In the genomic region with DNA sequence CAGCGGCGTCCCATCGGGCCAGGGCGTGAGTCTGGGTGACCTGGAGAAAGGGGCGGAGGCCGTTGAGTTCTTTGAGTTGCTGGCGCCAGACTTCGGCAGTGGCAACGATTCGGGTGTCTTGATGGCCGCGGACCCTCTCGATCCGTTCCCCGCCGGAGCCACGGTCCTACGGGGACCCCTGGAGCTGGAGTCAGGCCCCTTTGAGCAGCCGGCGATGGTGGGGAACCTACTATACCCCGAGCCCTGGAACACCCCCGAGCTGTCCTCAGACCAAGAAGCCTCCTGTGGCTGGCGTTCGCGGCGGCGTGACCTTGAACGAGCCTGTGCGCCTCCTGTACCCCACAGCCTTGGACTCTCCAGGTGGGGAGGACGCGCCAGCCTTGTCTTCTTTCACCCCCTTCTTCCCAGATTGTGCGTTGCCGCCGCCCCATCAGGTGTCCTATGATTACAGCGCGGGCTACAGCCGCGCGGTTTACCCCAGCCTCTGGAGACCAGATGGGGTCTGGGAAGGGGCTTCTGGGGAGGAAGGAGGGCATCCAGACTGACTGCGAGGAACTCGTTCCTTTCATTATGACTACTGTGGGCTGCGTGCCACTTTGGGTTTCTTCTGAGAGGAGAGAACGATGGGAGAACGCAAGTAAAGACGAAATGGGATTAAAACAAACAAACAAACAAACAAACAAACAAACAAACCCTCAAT, we compare ENCODE assay signal across 9 mouse cellular contexts. TPM values are rescaled to one million over a fixed set of nuclear protein-coding genes. Genes with fewer than 3 reads are reported as not detected.
DNase-seq lines count a peak whose midpoint lies in the region; ATAC-seq and TF ChIP-seq lines count a peak whose summit lies in the region.
"Had no signal": no experiment of that assay in that cellular context is flagged by ENCODE, and none has a peak within 500 bp of the region (broad histone marks: within the 10 kb centered on the region; RNA-seq: fewer than 3 reads in every experiment).

No protein-coding gene starts in this region.

- H3K4me1 ChIP-seq in liver, embryonic 11.5 days (replicated peaks; ENCODE audit: control insufficient read depth, insufficient read depth, low read length) = no peaks in the 10 kb centered on the region
- H3K4me1 ChIP-seq in stomach, embryonic 15.5 days = no peaks in the 10 kb centered on the region

- H3K27me3 ChIP-seq in liver, embryonic 11.5 days (replicated peaks; ENCODE audit: control insufficient read depth, insufficient read depth, low read length) = peaks cover 43% of the 10 kb centered on the region
- H3K27me3 ChIP-seq in stomach, embryonic 15.5 days (replicated peaks) = no peaks in the 10 kb centered on the region

- H3K4me2 ChIP-seq in liver, embryonic 11.5 days = peak overlapping the region; percentile 72
- H3K4me2 ChIP-seq in stomach, embryonic 15.5 days = peak overlapping the region; percentile 93

- H3K9ac ChIP-seq in liver, embryonic 11.5 days (ENCODE audit: low read depth, low read length) = no peak overlapping the region
- peak overlapping the region; percentile 30; the same call in 1 of the 2 replicates for H3K9ac ChIP-seq in stomach, embryonic 15.5 days

- WGBS in liver, embryonic 11.5 days = 2% methylated on average over 45 of the region's 45 CpGs
- WGBS in stomach, embryonic 15.5 days = under 1% methylated on average over 45 of the region's 45 CpGs

- DNase-seq in left cerebral cortex, adult 2 months (ENCODE audit: extremely low spot score in 1 of 2, low spot score in 2 of 2) = no peak
- DNase-seq in left cerebral cortex, postnatal 14 days (ENCODE audit: low spot score in 2 of 2) = no peak
- peak; percentile 53 for DNase-seq in cerebellum, adult 9-10 months
- DNase-seq in liver, embryonic 11.5 days (ENCODE audit: low spot score) = peak; percentile 45
- no peak for DNase-seq in right cerebral cortex, postnatal 14 days
- DNase-seq in left cerebral cortex, postnatal 25 days (ENCODE audit: low spot score in 2 of 2) = no peak

- ATAC-seq in granulocyte monocyte progenitor cell, adult 5-6 weeks (replicated peaks; ENCODE audit: poor library complexity, severe bottlenecking) = peak; percentile 12
- ATAC-seq in liver, embryonic 11.5 days (replicated peaks; ENCODE audit: low FRiP score) = peak; percentile 29; the same call in 1 of the 2 replicates
- ATAC-seq in stomach, embryonic 15.5 days (ENCODE audit: insufficient read depth, low FRiP score, low read depth) = no peak

- peak overlapping the region; percentile 79 for H3K27ac ChIP-seq in left cerebral cortex, adult 2 months
- H3K27ac ChIP-seq in liver, embryonic 11.5 days (ENCODE audit: low read depth, low read length) = no peak overlapping the region
- no peak overlapping the region for H3K27ac ChIP-seq in stomach, embryonic 15.5 days

- peak overlapping the region; percentile 64 for H3K4me3 ChIP-seq in left cerebral cortex, adult 2 months
- H3K4me3 ChIP-seq in liver, embryonic 11.5 days (ENCODE audit: low read depth, low read length) = peak overlapping the region; percentile 54
- peak overlapping the region; percentile 63 for H3K4me3 ChIP-seq in stomach, embryonic 15.5 days (replicated peaks)

- no peak for TF ChIP-seq CTCF in left cerebral cortex, adult 2 months (IDR thresholded peaks at IDR 0.05)

- intact Hi-C loops in left cerebral cortex, adult 2 months (cut with DNase I) = loop anchor here (10.0 kb wide), 1 partner anchor 96 kb away; no protein-coding TSS in a partner anchor
- intact Hi-C loops in left cerebral cortex, postnatal 14 days (cut with DNase I) = no loop called here
- intact Hi-C loops in left cerebral cortex, postnatal 25 days (cut with DNase I) = loop anchor here (5.0 kb wide), 1 partner anchor 99 kb away; no protein-coding TSS in a partner anchor

- no peaks in the 10 kb centered on the region for H3K9me3 ChIP-seq in liver, embryonic 11.5 days (ENCODE audit: control insufficient read depth, low read length)
- no peaks in the 10 kb centered on the region for H3K9me3 ChIP-seq in stomach, embryonic 15.5 days

- no peaks in the 10 kb centered on the region for H3K36me3 ChIP-seq in liver, embryonic 11.5 days (ENCODE audit: control insufficient read depth, insufficient read depth, low read length)
- no peaks in the 10 kb centered on the region for H3K36me3 ChIP-seq in stomach, embryonic 15.5 days

RNA-seq across cellular contexts. Expression of a gene that starts 1.2 kb away (rescaled TPM):
- total RNA-seq in left cerebral cortex, adult 2 months (2021) = 10 to 100 TPM; 18.4 to 23.0 TPM
- total RNA-seq in left cerebral cortex, postnatal 14 days (2021) = 10 to 100 TPM; 19.4 to 23.0 TPM
- not detected in 2 replicates for total RNA-seq in granulocyte monocyte progenitor cell, adult 5-6 weeks (2014; fragmentation: Nextera tagmentation)
- total RNA-seq in granulocyte monocyte progenitor cell, adult 5-6 weeks (2017) = not detected in 2 replicates
- polyA plus RNA-seq in liver, embryonic 11.5 days (2014; fragmentation: Nextera tagmentation; extraction: Ambion mirVana) = 2.1 and 2.5 TPM in 2 replicates
- polyA plus RNA-seq in stomach, embryonic 15.5 days (2015; fragmentation: Nextera tagmentation; extraction: Ambion mirVana) = 5.9 and 6.1 TPM in 2 replicates
- 10 to 100 TPM; 21.5 to 22.2 TPM for total RNA-seq in left cerebral cortex, postnatal 25 days (2021)
- total RNA-seq: neutrophil, adult 5-6 weeks had no signal

Comparison
In these comparisons a context has a peak if more than half of its experiments do, and no peak if none do; other contexts are left out.
1. DNase-seq: peak in cerebellum, adult 9-10 months (single experiment) and liver, embryonic 11.5 days (single experiment); none in left cerebral cortex, adult 2 months (0 of 2), left cerebral cortex, postnatal 14 days (0 of 2), right cerebral cortex, postnatal 14 days (single experiment) and left cerebral cortex, postnatal 25 days (0 of 2).
2. RNA of a gene that starts 1.2 kb away (total RNA-seq): 19.4 to 23.0 TPM in left cerebral cortex, postnatal 14 days, 18.4 to 23.0 TPM in left cerebral cortex, adult 2 months and 21.5 to 22.2 TPM in left cerebral cortex, postnatal 25 days; not detected in granulocyte monocyte progenitor cell, adult 5-6 weeks; every median in the first group is over 10 times any median in the second.
3. Peak in every context shown above with its lines, with median percentiles within 50 percentile points of each other: H3K4me3 ChIP-seq.